Mouse (Mus musculus) heart, postnatal 0 days (tissue): Measurements from ENCODE around the gene Rab5c. TPM values are rescaled to one million over a fixed set of nuclear protein-coding genes. Genes with fewer than 3 reads are reported as not detected.

Experiments
- ATAC-seq: fragments of 200-750 bp; cut with Nextera tagmentation; 2 replicates; pipeline ENCODE4 v1.8.0; 2017; ENCODE audit warnings: low read depth, moderate number of reproducible peaks, moderate library complexity; ENCODE audit not compliant: insufficient read depth
- DNase-seq: peaks from one replicate; pipeline ENCODE4 v3.0.0-alpha.2; 2016; ENCODE audit warnings: low spot score
- H3K27ac ChIP-seq: fragments of 300-500 bp; sonication (generic); 2 replicates; pipeline ENCODE4 v1.5.1; 2014; ENCODE audit warnings: low read depth, mild to moderate bottlenecking
- H3K27me3 ChIP-seq: fragments of 300-500 bp; sonication (generic); 2 replicates; pipeline ENCODE4 v1.6.1; 2014; ENCODE audit warnings: low read length, mixed read lengths; ENCODE audit not compliant: control insufficient read depth, insufficient read depth
- H3K36me3 ChIP-seq: fragments of 300-500 bp; sonication (generic); replicated peaks from 2 replicates; pipeline ENCODE4 v1.6.1; 2014; ENCODE audit warnings: low read length, mixed read lengths; ENCODE audit not compliant: control insufficient read depth, insufficient read depth
- H3K4me1 ChIP-seq: fragments of 300-500 bp; sonication (generic); 2 replicates; pipeline ENCODE4 v1.6.1; 2014; ENCODE audit warnings: antibody characterized with exemption; ENCODE audit not compliant: control insufficient read depth, insufficient read depth
- H3K4me2 ChIP-seq: fragments of 300-500 bp; sonication (generic); 2 replicates; pipeline ENCODE4 v1.6.1; 2014; ENCODE audit warnings: low read depth, mild to moderate bottlenecking, low read length, moderate library complexity
- H3K4me3 ChIP-seq: fragments of 300-500 bp; sonication (generic); 2 replicates; pipeline ENCODE4 v1.5.1; 2014; ENCODE audit warnings: low read depth, low read length
- H3K9ac ChIP-seq: fragments of 300-500 bp; sonication (generic); replicated peaks from 2 replicates; pipeline ENCODE4 v1.6.1; 2014; ENCODE audit warnings: low read depth, low read length, mixed read lengths
- H3K9me3 ChIP-seq: fragments of 300-500 bp; sonication (generic); replicated peaks from 2 replicates; pipeline ENCODE4 v1.6.1; 2016; ENCODE audit warnings: low read length; ENCODE audit not compliant: control insufficient read depth
- CTCF ChIP-seq: IDR thresholded peaks from 2 replicates; pipeline ENCODE4 v1.5.1; 2016; ENCODE audit warnings: antibody characterized with exemption, control low read depth, low read depth
- EP300 ChIP-seq: IDR thresholded peaks from 2 replicates; pipeline ENCODE4 v1.6.1; 2016; ENCODE audit warnings: antibody characterized with exemption, low read depth
- WGBS: fragments of 180-500 bp; shearing (Covaris S2); extraction: QIAGEN DNeasy Blood & Tissue Kit; methylation state at CpG from one replicate; pipeline ENCODE4 v1.1.7; 2014; 5-methylcytosine and 5-hydroxymethylcytosine counted together
- polyA plus RNA-seq: library from polyadenylated mRNA; unstranded; fragments of >200 nt; fragmentation: Nextera tagmentation; extraction: Ambion mirVana; gene quantifications from 2 replicates; pipeline ENCODE4 v1.2.1, GENCODE M21; 2015
- total RNA-seq: library from RNA; depleted of rRNA; stranded (reverse); fragments of >200 nt; gene quantifications from 2 replicates; pipeline ENCODE4 v1.2.3, GENCODE M21; 2014; ENCODE audit warnings: low replicate concordance

The Rab5c gene
- total and polyA plus RNA-seq, 2 experiments from 2014 or later: 11.0 to 117 TPM

DNA sequence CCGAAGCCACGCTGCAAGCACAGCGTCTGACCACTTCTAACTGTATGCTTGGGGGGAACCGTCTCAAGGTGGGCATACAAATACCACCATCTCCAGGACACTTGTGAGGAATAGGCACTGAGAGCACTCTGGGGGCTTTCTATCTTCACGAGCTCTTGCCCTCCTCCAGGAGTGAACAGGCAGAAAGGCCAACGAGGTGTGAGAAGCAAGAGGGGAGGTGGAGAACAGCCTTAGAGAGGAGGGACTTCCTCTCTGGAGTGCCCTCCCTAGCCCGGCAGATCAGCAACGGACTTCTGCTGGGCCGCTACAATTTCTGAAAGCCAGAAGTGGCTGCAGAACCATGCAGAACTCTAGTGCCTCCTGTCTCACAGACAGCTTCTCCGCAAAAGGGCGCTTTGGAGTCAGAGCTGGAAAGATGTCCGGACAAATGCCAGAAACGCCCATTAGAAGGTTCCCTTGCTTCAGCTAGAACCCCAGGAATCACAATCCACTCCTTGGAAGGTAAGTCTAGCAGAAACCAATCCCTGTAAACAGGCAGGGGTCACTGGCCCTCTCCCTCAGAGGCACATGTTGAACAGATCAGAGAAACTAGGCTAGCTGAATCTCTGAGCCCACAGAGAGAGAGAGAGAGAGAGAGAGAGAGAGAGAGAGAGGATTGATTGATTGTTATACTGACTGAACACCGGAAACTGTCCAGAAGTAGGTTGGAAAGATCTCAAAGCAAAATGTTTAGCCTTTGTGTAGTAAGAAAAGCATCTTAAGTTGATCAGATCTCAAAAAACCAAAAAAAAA lies 1.9 kb downstream of the Rab5c start:
- no peak for ATAC-seq
- no peaks in the 10 kb centered on the region for H3K9me3 ChIP-seq
- peak overlapping the region; percentile 21 for H3K27ac ChIP-seq
- H3K4me3 ChIP-seq: peak overlapping the region; percentile 82
- TF ChIP-seq CTCF: no peak
- no peak for TF ChIP-seq EP300
- peak overlapping the region; percentile 41; the same call in 1 of the 2 replicates for H3K9ac ChIP-seq
- no peak for DNase-seq
- H3K4me2 ChIP-seq: peak overlapping the region; percentile 85
- WGBS: 54% methylated on average over 14 of the region's 14 CpGs
- peaks cover 21% of the 10 kb centered on the region for H3K4me1 ChIP-seq
- H3K36me3 ChIP-seq: peaks cover 15% of the 10 kb centered on the region
- H3K27me3 ChIP-seq: no peaks in the 10 kb centered on the region

DNA sequence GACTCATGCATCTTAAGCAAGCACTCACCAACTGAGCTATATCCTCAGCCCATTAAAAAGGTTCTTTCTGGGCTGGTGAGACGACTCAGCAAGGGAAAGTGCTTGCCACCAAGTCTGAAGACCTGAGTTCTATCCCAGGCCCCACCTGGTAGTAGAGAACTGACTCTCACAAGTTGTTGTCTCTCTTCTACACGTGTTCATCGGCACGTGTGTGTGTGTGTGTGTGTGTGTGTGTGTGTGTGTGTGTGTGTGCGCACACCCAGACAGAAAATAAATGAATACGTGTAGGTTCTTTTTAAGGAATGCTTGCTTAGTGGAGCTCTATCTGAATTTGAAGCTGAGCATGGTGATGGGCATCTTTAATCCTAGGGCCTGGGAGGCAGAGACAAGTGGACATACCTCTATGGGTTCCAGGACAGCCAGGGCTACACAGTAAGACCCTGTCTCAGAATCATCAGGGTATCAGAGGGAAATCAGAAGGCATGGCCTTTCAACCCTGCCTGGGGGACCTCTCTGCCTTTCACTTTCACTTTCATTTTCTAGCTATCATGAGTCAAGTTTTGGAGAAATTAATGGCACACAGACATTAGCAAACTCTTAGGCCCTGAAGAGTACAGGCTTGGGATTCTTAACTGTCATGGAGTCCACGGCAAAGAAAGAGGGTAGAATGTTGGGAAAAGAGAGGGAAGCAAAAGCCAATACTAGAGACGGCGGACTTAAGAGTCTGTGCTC lies 2.7 kb downstream of the Rab5c start:
- TF ChIP-seq EP300: no peak
- TF ChIP-seq CTCF: no peak
- WGBS: 77% methylated on average over 9 of the region's 9 CpGs

DNA sequence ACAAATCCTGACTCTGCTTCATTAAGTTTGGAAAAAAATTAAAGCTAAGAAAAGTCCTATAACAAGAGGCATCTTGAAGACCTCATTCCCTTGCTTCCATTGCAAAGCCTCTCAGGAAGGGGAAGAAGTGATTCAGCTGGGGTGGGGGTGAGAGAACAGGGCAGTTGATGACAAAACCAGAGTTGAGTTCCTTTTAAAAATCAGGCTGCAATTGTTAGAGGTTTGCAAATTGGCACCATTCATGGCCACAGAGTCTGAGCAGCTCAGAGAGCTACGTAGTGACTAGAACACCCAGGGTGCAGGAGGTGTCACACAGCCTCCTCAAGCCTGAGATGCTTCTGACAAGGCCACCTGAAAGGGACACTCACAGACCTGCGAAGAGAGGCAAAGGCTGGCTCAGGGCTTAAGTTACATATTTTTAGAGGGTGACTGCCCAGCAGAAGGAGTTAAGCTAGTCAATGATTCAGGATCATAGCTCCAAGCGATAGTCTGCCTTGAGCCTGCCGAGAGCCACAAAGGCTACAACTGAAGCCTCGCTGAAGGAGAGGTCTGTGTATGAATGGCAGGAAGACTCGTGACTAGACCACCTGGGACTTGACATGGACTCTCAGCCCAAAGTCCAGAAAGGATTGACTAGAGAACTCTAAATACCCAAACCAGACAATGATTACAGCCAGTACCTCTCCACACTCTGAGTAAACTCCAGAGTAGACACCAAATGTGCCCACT lies 7.4 kb downstream of the Rab5c start:
- Histone ChIP-seq H3K4me1 (peaks cover 10% of the 10 kb centered on the region; the same call in 1 of the 2 replicates), H3K4me2 (no peak overlapping the region), H3K4me3 (no peak overlapping the region), H3K9ac (no peak overlapping the region), H3K9me3 (no peaks in the 10 kb centered on the region), H3K36me3 (peaks cover 22% of the 10 kb centered on the region), H3K27me3 (no peaks in the 10 kb centered on the region), H3K27ac (no peak overlapping the region)
- TF ChIP-seq EP300 (no peak), CTCF (no peak)
- ATAC-seq (no peak), DNase-seq (no peak)
- 72% methylated on average over 6 of the region's 6 CpGs for WGBS

More for the DNA sequence above, 2.7 kb downstream of the Rab5c start:
- peaks cover 15% of the 10 kb centered on the region for H3K36me3 ChIP-seq
- H3K9me3 ChIP-seq: no peaks in the 10 kb centered on the region
- ATAC-seq (no peak), DNase-seq (no peak)
- H3K4me2 ChIP-seq: peak overlapping the region; percentile 85
- peak overlapping the region; percentile 82 for H3K4me3 ChIP-seq
- peaks cover 21% of the 10 kb centered on the region for H3K4me1 ChIP-seq
- H3K27me3 ChIP-seq: no peaks in the 10 kb centered on the region
- peak overlapping the region; percentile 21; the same call in 1 of the 2 replicates for H3K27ac ChIP-seq
- H3K9ac ChIP-seq: peak overlapping the region; percentile 41; the same call in 1 of the 2 replicates

DNA sequence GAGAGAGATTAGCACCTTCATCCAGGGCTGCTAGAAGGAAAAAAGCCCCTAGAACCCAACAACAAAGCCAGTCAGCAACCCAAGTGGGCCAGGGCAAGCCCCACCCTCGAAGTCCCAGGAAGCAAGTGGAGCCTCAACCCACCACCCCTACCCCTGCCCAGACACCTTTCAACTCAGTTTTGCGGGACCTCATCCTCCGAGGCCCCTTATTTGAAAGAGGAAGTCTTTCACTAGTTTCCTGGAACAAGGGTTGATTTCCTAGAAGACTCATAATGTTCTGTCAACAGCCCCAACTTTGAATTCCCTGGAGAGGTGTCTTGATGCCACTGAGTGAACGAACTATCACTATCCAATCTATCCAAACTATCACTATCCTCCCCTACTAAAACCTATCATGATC lies 8.0 kb downstream of the Rab5c start:
- no peak overlapping the region for H3K4me2 ChIP-seq
- H3K4me3 ChIP-seq: no peak overlapping the region
- no peaks in the 10 kb centered on the region for H3K9me3 ChIP-seq
- peaks cover 22% of the 10 kb centered on the region for H3K36me3 ChIP-seq
- TF ChIP-seq CTCF (no peak), EP300 (no peak)
- ATAC-seq: no peak
- no peak overlapping the region for H3K27ac ChIP-seq
- no peak overlapping the region for H3K9ac ChIP-seq
- H3K27me3 ChIP-seq: no peaks in the 10 kb centered on the region
- WGBS: 66% methylated on average over 4 of the region's 4 CpGs
- H3K4me1 ChIP-seq: peaks cover 13% of the 10 kb centered on the region; the same call in 1 of the 2 replicates
- no peak for DNase-seq

DNA sequence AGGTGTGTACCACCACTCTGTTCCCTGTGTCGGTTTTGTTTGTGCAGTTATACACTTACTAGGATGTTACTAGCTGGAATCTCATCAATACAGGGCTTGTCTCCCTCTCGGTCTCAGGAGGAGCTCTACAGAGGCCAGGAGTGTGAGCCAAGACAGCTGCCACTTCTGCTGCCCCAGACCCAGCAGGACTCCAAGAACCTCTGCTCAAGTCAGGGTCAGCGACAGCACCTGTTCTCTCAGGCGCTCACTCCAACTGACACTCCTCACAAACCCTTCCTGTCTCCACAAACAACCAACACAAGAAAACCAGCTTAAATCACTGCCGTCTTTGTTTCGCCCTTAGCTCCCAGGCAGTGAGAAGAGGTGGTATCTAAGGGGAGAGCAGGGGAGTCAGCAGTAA lies 9.4 kb downstream of the Rab5c start:
- Histone ChIP-seq H3K9ac (no peak overlapping the region), H3K36me3 (peaks cover 19% of the 10 kb centered on the region), H3K4me2 (no peak overlapping the region), H3K9me3 (no peaks in the 10 kb centered on the region), H3K4me1 (peaks cover 24% of the 10 kb centered on the region), H3K27me3 (no peaks in the 10 kb centered on the region), H3K4me3 (no peak overlapping the region), H3K27ac (no peak overlapping the region)
- WGBS: 85% methylated on average over 6 of the region's 6 CpGs
- DNase-seq (no peak), ATAC-seq (no peak)
- TF ChIP-seq CTCF: no peak
- no peak for TF ChIP-seq EP300
